Mouse (Mus musculus) embryonic fibroblast, embryonic 13.5 days (primary cell): Measurements from ENCODE around the gene Ipcef1.

ENCODE experiments used
- CTCF ChIP-seq: IDR thresholded peaks from 2 replicates; pipeline ENCODE4 v1.5.1; 2011; ENCODE audit warnings: mild to moderate bottlenecking, control low read depth, low read length, moderate library complexity, borderline replicate concordance; ENCODE audit not compliant: insufficient read depth
- POLR2A ChIP-seq: IDR thresholded peaks from 2 replicates; pipeline ENCODE4 v1.6.1; 2011; ENCODE audit warnings: low read depth, mild to moderate bottlenecking, control low read depth, low read length, moderate library complexity

DNA sequence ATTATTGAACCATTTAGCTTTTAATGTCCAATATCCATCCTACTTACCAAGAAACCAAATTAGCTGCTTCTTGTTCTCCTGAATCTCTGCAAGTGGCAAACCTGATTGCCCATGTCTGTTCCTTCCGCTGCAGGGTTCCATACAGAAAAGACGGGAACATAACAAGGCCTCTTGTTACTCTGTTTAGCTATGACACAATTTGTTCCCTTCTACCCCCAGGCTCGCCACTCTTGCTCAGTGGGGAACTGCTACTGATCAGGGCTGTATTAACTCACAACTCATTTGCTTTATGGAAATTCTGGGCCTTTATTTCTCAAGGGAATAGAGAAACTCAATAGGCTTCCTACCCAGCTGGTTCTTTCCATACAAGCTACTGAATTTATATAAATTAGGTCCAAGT is 196.5 kb downstream of the Ipcef1 start:
- TF ChIP-seq CTCF = no peak
- TF ChIP-seq POLR2A = no peak
